Mouse (Mus musculus) limb, embryonic 14.5 days (tissue): ENCODE results near the gene Pcsk1n. TPM values are rescaled to one million over a fixed set of nuclear protein-coding genes. Genes with fewer than 3 reads are reported as not detected.

ENCODE experiments used
- ATAC-seq: fragments of 200-750 bp; cut with Nextera tagmentation; 2 replicates; pipeline ENCODE4 v1.8.0; 2017; ENCODE audit warnings: low read depth, moderate number of reproducible peaks, moderate TSS enrichment; ENCODE audit not compliant: low FRiP score
- DNase-seq: peaks from one replicate; pipeline ENCODE4 v3.0.0-alpha.2; 2015; ENCODE audit warnings: low spot score
- H3K27ac ChIP-seq: fragments of 300-500 bp; sonication (generic); replicated peaks from 2 replicates; pipeline ENCODE4 v1.5.1; 2014; ENCODE audit warnings: low read depth, mild to moderate bottlenecking, low read length, moderate library complexity, mixed read lengths
- H3K27me3 ChIP-seq: fragments of 300-500 bp; sonication (generic); 2 replicates; pipeline ENCODE4 v1.6.1; 2014; ENCODE audit warnings: low read length, mixed read lengths; ENCODE audit not compliant: control insufficient read depth, insufficient read depth
- H3K36me3 ChIP-seq: fragments of 300-500 bp; sonication (generic); 2 replicates; pipeline ENCODE4 v1.6.1; 2014; ENCODE audit warnings: mild to moderate bottlenecking, low read length, moderate library complexity, mixed read lengths; ENCODE audit not compliant: control insufficient read depth, insufficient read depth
- H3K4me1 ChIP-seq: fragments of 300-500 bp; sonication (generic); 2 replicates; pipeline ENCODE4 v1.6.1; 2014; ENCODE audit warnings: antibody characterized with exemption, low read length, mixed read lengths; ENCODE audit not compliant: control insufficient read depth, insufficient read depth
- H3K4me2 ChIP-seq: fragments of 300-500 bp; sonication (generic); replicated peaks from 2 replicates; pipeline ENCODE4 v1.6.1; 2014; ENCODE audit warnings: low read depth, mild to moderate bottlenecking, low read length, moderate library complexity; ENCODE audit not compliant: severe bottlenecking
- H3K4me3 ChIP-seq: fragments of 300-500 bp; sonication (generic); replicated peaks from 2 replicates; pipeline ENCODE4 v1.5.1; 2014; ENCODE audit warnings: low read length
- H3K9ac ChIP-seq: fragments of 300-500 bp; sonication (generic); 2 replicates; pipeline ENCODE4 v1.6.1; 2014; ENCODE audit warnings: mild to moderate bottlenecking, low read depth, low read length, moderate library complexity; ENCODE audit not compliant: severe bottlenecking
- H3K9me3 ChIP-seq: fragments of 300-500 bp; sonication (generic); 2 replicates; pipeline ENCODE4 v1.6.1; 2016; ENCODE audit warnings: low read length; ENCODE audit not compliant: control insufficient read depth
- POLR2A ChIP-seq: fragments of 200-500 bp; IDR thresholded peaks from 2 replicates; pipeline ENCODE4 v1.8.0; 2012; ENCODE audit warnings: inconsistent platforms, mild to moderate bottlenecking, moderate library complexity, borderline replicate concordance; ENCODE audit not compliant: insufficient read depth, insufficient read length; ENCODE audit errors: extremely low read depth
- WGBS: fragments of 180-500 bp; shearing (Covaris S2); extraction: QIAGEN DNeasy Blood & Tissue Kit; methylation state at CpG from one replicate; pipeline ENCODE4 v1.1.7; 2014; 5-methylcytosine and 5-hydroxymethylcytosine counted together
- polyA plus RNA-seq, 2 experiments: library from polyadenylated mRNA; depleted of rRNA in 1 of 2; stranded (reverse) in 1 of 2; unstranded in 1 of 2; fragments of >200 nt; fragmentation: Nextera tagmentation in 1 of 2; extraction: Ambion mirVana in 1 of 2; gene quantifications; 2 replicates each; pipeline versions ENCODE4 v1.2.1 to v1.2.3; 2012 to 2014

Pcsk1n gene
- polyA plus RNA-seq, 2 experiments, result 0.67 to 0.93 TPM

- peak; percentile 92 for DNase-seq
- Histone ChIP-seq H3K27ac (0 out of 2 replicates have a peak overlapping the region, but pooled peaks have one; percentile 33), H3K9me3 (no peaks in the 10 kb centered on the region), H3K4me3 (peak overlapping the region; percentile 46), H3K27me3 (no peaks in the 10 kb centered on the region), H3K4me2 (peak overlapping the region; percentile 45), H3K4me1 (no peaks in the 10 kb centered on the region), H3K36me3 (peaks cover 2% of the 10 kb centered on the region), H3K9ac (peak overlapping the region; percentile 54)
- ATAC-seq, result peak; percentile 99
- WGBS, result 22% methylated on average over 38 of the region's 38 CpGs
- TF ChIP-seq POLR2A, result no peak
Measured at GRCm38 (mm10) chrX:7947900-7948492, 28.4 kb downstream of the Pcsk1n start.

- Histone ChIP-seq H3K4me2 (no peak overlapping the region), H3K4me3 (no peak overlapping the region), H3K4me1 (no peaks in the 10 kb centered on the region), H3K27me3 (no peaks in the 10 kb centered on the region), H3K36me3 (no peaks in the 10 kb centered on the region), H3K9ac (no peak overlapping the region), H3K27ac (no peak overlapping the region), H3K9me3 (no peaks in the 10 kb centered on the region)
- no peak for ATAC-seq
- 88% methylated on average over 7 of the region's 7 CpGs for WGBS
- no peak for TF ChIP-seq POLR2A
- DNase-seq, result no peak
Measured at GRCm38 (mm10) chrX:7950091-7950490, 30.5 kb downstream of the Pcsk1n start.

- Histone ChIP-seq H3K9me3 (no peaks in the 10 kb centered on the region), H3K4me2 (no peak overlapping the region), H3K27me3 (no peaks in the 10 kb centered on the region), H3K36me3 (no peaks in the 10 kb centered on the region), H3K4me3 (no peak overlapping the region), H3K9ac (no peak overlapping the region), H3K4me1 (no peaks in the 10 kb centered on the region), H3K27ac (no peak overlapping the region)
- WGBS, result 91% methylated on average over 9 of the region's 9 CpGs
- TF ChIP-seq POLR2A, result no peak
- DNase-seq, result no peak
- ATAC-seq, result no peak
Measured at GRCm38 (mm10) chrX:7958868-7959267, 39.2 kb downstream of the Pcsk1n start.

- DNase-seq (no peak), ATAC-seq (no peak)
- H3K4me1 ChIP-seq, result no peaks in the 10 kb centered on the region
- H3K27me3 ChIP-seq, result no peaks in the 10 kb centered on the region
- no peaks in the 10 kb centered on the region for H3K36me3 ChIP-seq
- no peaks in the 10 kb centered on the region for H3K9me3 ChIP-seq
- H3K27ac ChIP-seq, result no peak overlapping the region
- H3K4me2 ChIP-seq, result no peak overlapping the region
- H3K9ac ChIP-seq, result no peak overlapping the region
- 71% methylated on average over 7 of the region's 7 CpGs for WGBS
- no peak overlapping the region for H3K4me3 ChIP-seq
- TF ChIP-seq POLR2A, result no peak
Measured at GRCm38 (mm10) chrX:7963829-7964626, 44.4 kb downstream of the Pcsk1n start.

- whole genome bisulfite sequencing, result 75% methylated on average over 4 of the region's 4 CpGs
- Histone ChIP-seq H3K4me3 (no peak overlapping the region), H3K4me2 (no peak overlapping the region), H3K4me1 (no peaks in the 10 kb centered on the region), H3K27ac (no peak overlapping the region), H3K36me3 (no peaks in the 10 kb centered on the region), H3K9ac (no peak overlapping the region), H3K27me3 (no peaks in the 10 kb centered on the region), H3K9me3 (no peaks in the 10 kb centered on the region)
- DNase-seq (no peak), ATAC-seq (no peak)
- TF ChIP-seq POLR2A, result no peak
Measured at GRCm38 (mm10) chrX:7966161-7966560, 46.5 kb downstream of the Pcsk1n start.
